Mouse (Mus musculus): ENCODE measurements around the gene Xpnpep2. TPM values are rescaled to one million over a fixed set of nuclear protein-coding genes. Genes with fewer than 3 reads are reported as not detected.

The Xpnpep2 gene
- polyA plus RNA-seq, 1 experiment from 2014 or later: 3.8 TPM

Other genes with a start within 250 kb of the Xpnpep2 start
- 38.8 and 41.5 TPM in 2 replicates for gene Smarca1, start 215.8 kb upstream of the Xpnpep2 start, polyA plus RNA-seq (2016; fragmentation: Nextera tagmentation; extraction: Ambion mirVana)
- 26.0 and 26.6 TPM in 2 replicates for gene Ocrl, start 196.3 kb upstream of the Xpnpep2 start, polyA plus RNA-seq (2016; fragmentation: Nextera tagmentation; extraction: Ambion mirVana)
- 5.7 and 6.2 TPM in 2 replicates for gene Apln, start 73.9 kb upstream of the Xpnpep2 start, polyA plus RNA-seq (2016; fragmentation: Nextera tagmentation; extraction: Ambion mirVana)
- 1.4 and 1.8 TPM in 2 replicates for gene Sash3, start 37.7 kb downstream of the Xpnpep2 start, polyA plus RNA-seq (2016; fragmentation: Nextera tagmentation; extraction: Ambion mirVana)
- 4.2 and 4.5 TPM in 2 replicates for gene Zdhhc9, start 100.2 kb downstream of the Xpnpep2 start, polyA plus RNA-seq (2016; fragmentation: Nextera tagmentation; extraction: Ambion mirVana)
- gene Utp14a, start 148.1 kb downstream of the Xpnpep2 start, polyA plus RNA-seq (2016; fragmentation: Nextera tagmentation; extraction: Ambion mirVana): 20.2 and 22.7 TPM in 2 replicates
- 5.9 and 6.9 TPM in 2 replicates for gene Bcorl1, start 232.6 kb downstream of the Xpnpep2 start, polyA plus RNA-seq (2016; fragmentation: Nextera tagmentation; extraction: Ambion mirVana)

Measured in embryonic facial prominence, embryonic 12.5 days (tissue).